Mouse (Mus musculus) layer of hippocampus, postnatal 36 days (tissue): ENCODE measurements around the gene Slc22a17. TPM values are rescaled to one million over a fixed set of nuclear protein-coding genes. Genes with fewer than 3 reads are reported as not detected.
"Not testable (repeated sequence)": the region's sequence is repeated elsewhere in the genome, so short reads cannot be mapped to it uniquely, and the experiment has no call there.

Source experiments
- DNase-seq, 2 experiments: peaks; one replicate each; pipeline ENCODE4 v3.0.0; 2022
- total RNA-seq, 2 experiments: library from RNA; stranded (reverse); gene quantifications; 2 replicates each; pipeline ENCODE4 v1.2.3; 2021

Gene Slc22a17
- total RNA-seq: 100 to 1,000 TPM; 661 to 670 TPM

- peak; percentile 84 to 85 for DNase-seq
Observed at GRCm38 (mm10) chr14:54912886-54913285, at the start of gene Slc22a17. Gene Slc22a17, minus strand, starts transcription at chr14:54913132.

GRCm38 (mm10) chr14:54962714-54963113 is 49.8 kb upstream of the Slc22a17 start:
- DNase-seq: no peak

DNA sequence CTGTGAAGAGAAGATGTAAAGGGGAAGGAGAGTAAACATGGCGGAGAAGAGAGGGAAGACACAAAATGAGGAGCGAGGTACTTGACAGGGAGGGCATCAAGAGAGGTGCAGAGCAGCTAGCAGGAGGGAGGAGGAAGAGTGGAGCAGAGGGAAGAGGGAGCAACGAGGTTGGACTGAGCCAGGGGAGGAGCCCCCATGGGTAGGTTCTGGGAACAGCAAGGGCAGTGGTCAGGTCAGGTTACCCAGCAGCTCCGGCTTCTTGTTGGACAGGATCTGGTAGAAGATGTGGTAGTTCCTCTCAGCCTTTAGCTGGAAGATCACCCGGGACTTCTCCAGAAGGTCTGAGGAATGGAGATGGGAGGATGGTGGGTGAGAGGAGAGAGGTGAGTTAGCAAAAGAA is 48.6 kb upstream of the Slc22a17 start:
- DNase-seq: no peak

GRCm38 (mm10) chr14:54960769-54961168 is 47.8 kb upstream of the Slc22a17 start:
- peak; percentile 45 to 63 for DNase-seq

DNA sequence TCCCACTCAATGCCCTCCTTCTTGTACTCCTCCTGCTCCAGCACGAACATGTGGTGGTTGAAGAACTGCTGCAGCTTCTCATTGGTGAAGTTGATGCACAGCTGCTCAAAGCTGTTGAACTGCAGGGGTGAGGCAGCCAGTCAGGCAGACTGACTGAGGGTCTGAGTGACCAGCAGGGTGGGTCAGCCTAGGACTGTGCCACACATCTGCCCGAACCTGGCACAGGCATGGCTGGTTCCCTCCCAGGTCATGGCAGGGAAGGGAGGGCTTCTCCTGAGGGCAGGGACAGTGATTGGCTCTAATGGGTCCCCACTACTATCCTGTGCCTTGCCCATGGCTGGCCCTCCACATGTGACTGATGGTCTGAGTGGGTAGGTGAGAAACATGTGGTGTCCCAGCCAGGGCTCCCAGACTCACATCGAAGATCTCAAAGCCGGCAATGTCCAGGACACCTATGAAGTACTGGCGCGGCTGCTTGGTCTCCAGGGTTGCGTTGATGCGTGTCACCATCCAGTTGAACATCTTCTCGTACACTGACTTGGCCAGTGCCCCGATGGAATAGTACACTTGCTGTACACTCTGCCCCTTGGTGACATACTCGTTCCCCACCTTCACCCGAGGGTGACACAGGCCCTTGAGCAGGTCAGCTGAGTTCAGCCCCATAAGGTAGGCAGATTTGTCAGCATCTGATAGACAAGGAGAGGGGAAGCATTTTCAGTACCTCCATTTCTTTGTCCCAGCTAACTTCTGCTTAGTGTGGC is 47.1 kb upstream of the Slc22a17 start:
- DNase-seq: not testable (repeated sequence)

DNA sequence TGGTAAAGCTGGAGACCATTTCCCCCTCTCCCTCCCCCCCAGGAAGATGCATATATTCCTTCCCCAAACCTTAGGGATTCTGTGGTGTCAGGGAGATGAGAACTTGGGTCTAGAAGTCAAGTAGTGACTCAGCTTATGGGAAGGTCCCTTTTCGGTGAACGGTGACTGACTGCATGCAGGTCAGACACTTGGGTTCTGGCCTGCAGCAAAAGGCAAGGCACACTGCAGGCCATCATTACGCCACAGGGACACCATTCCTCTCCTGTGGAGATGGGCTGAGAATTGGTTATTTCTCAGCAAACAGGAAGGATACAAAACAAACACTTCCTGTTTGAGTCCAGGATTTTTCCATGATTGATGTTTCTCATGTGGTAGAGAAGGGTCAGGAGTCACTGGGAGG is 46.3 kb upstream of the Slc22a17 start:
- no peak for DNase-seq

- DNase-seq: no peak
Observed at GRCm38 (mm10) chr14:54958503-54958902, 45.6 kb upstream of the Slc22a17 start.

GRCm38 (mm10) chr14:54956533-54956932 is 43.6 kb upstream of the Slc22a17 start:
- DNase-seq: no peak

- no peak for DNase-seq
Observed at GRCm38 (mm10) chr14:54955481-54955880, 42.5 kb upstream of the Slc22a17 start.

DNA sequence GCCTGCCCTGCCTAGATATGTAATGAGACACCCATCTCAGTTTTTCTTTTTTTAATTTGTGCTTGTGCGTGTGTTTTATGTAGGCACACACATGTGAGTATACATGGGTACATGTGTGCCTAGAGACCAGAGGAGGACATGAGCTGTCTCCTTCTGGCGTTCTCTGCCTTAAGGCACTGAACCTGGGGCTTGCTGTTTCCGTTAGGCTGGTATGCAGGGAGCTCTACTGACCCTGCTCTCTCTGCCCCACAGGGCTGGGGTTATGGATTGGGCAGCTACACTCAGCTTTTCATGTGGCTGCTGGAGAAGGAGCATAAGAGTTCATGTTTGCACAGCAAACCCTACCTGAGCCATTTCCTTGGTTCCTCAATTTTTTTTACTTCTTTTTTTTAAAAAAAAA is 41.5 kb upstream of the Slc22a17 start:
- no peak for DNase-seq

DNA sequence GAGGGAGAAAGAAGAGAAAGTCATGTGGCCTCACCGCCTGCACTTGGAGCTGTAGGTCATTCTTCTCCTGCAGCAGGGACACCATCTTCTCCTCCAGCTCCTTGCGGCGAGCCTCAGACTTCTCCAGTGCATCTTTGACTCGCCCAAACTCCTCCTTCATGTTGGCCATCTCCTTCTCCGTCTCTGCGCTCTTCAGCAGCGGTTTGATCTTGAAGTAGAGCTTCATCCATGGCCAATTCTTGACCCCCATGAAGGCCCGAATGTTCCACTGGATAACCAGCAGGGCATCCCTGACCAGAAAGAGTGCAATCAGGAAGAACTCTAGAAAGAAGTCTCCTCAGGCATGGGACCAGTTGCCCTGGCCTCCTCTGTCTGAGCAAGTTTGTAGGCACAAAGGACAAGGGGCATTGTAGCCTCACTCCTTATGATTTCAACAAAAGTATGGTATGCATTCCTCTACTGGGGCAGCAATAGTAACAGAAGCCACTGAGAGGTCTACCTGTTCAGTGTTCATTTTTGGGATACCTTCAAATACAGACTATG is 40.8 kb upstream of the Slc22a17 start:
- DNase-seq: no peak

GRCm38 (mm10) chr14:54951587-54951986 is 38.7 kb upstream of the Slc22a17 start:
- no peak for DNase-seq

DNA sequence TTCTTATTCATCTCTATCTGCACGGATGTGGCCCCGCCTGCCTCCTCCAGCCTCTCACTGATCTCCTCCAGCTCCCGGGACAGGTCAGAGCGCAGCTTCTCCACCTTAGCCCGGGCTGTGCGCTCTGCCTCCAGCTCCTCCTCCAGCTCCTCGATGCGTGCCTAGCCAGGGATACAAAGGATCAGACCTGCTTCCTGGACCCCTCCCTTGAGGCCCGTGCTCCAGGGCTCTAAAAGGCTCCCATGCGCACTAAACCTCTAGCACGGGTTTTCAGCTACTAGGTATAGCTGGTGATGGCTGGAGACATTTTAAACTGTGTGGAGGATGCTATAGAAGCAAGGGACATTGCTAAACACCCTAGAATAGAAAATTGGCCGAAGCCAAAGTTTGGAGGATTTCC is 37.6 kb upstream of the Slc22a17 start:
- DNase-seq: no peak

- DNase-seq: no peak
Observed at GRCm38 (mm10) chr14:54948781-54949180, 35.8 kb upstream of the Slc22a17 start.

DNA sequence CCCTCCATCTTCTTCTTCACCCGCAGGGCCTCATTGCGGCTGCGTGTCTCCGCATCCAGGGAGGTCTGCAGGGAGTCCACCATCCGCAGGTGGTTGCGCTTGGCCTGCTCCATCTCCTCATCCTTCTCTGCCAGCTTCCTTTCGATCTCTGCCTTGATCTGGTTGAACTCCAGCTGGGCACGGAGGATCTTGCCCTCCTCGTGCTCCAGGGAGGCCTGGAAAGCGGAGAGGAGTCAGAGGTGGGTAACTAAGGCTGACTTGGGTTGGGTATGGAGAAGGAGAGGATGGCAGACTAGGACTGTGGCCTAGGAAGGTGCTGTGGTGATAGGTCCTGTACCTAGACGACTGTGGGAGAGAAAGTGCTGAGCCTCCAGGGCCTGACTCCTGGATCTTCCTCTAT is 34.1 kb upstream of the Slc22a17 start:
- not testable (repeated sequence) for DNase-seq

DNA sequence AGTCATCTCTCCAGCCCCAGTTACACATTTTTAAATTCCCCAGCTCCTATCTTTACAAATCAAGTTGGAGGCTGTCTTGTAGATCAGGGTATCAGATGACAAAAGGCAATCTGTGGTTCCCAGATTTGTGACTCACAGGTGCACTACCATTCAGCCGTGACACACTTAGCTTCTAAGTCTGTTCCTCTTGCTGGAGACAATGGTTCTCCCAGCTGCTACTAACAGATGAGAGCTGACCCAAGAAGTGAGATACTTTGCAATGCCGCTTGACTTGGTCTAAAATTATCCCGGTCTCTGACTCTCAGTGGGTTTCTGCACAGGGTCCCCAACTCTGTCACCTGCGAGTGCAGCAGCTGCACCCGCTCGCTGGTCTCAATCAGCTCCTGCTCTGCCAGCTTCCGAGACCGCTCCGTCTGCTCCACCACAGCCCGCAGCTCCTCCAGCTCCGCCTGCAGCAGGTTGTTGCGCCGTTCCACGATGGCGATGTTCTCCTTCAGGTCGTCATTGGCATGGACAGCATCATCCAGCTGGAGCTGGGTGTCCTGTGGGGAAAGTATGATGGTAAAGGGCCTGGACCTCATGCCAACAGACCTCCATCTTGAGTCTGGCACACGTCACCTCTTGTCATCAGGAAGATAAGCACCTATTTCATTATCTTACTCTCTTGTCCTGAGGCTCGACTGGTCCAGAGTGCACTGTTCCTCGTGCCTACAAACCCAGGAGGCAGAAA is 33.2 kb upstream of the Slc22a17 start:
- no peak for DNase-seq

GRCm38 (mm10) chr14:54944939-54945338 is 32.0 kb upstream of the Slc22a17 start:
- DNase-seq: no peak

- no peak for DNase-seq
Observed at GRCm38 (mm10) chr14:54943971-54944370, 31.0 kb upstream of the Slc22a17 start.

DNA sequence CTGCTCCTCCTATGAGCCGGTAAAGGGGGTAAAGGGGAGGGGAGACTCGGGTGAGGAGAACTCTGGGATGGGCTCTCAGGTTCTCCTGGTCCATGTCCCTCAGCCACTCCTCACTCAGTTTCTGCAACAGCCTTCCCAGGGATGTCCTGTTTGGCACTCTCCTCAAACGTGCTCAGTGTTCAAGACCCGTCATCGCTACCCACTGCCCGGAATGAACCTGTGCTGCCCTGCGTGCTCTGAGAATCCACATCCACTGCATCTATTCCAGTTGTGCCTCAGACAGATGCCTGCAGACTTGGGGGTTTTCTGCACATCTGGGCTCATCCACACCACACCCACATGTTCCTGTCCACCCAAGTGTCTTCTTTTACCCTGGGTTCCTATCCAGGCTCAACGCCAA is 29.5 kb upstream of the Slc22a17 start:
- DNase-seq: no peak

DNA sequence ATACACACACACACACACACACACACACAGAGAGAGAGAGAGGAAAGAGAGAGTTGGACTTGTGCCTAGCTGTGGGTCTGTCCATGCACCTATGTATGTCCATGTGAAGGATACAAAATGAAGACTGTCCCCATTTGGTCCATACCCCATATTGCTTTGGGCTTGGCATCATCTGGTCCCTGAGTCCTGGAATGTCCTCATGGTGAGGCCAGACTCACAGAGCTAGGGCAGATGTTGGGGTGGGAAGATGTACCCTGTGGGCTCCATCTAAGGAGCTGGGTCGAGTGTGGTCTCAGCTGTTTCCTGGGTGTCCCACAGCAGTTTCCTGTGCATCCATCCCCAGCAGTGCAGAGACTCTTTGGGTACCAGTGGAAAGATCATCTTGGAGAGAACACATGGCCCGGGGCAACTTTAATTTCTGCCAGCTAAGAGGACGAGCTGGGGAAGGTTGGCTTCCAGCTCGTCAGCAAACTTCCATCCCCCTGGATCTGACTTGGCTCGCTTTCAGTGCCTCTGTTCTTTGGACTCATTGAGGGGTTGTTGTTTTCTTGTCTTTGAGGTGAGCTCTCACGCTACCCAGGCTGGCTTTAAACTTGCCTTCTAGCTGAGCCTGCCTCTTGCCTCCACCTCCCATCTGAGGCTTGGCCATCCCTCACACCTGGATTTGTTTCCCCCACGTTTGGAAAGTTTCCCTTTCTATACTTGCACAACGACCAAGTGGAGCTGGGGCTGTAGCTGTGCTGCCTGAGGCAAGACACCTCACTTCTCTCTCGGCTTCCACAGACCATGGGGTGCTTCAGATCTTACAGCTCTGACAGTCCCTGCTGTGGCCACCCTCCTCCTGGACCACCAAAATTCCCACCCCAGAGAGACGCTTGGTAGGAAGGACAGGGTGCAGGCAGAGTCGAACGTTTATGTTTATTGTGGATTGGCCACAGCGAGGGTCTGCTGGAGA is 28.4 kb upstream of the Slc22a17 start:
- DNase-seq: no peak

DNA sequence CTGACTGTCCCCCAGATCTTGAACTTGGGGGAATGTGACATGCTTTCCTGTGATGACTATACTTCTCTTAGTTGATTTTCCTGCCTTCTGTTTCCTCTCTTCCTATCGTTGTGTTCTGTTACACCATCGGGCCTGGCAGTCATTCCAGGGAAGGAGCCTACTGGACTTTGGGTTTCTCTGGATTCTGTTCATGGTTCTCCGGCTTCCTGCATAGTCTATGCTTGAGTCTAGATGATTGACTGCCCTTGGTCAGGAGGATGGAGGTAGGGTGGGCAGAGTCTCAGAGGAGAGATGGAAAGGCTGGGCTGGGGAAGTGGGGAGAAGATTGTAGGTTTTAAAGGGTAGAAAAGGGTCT is 27.2 kb upstream of the Slc22a17 start:
- DNase-seq: no peak

DNA sequence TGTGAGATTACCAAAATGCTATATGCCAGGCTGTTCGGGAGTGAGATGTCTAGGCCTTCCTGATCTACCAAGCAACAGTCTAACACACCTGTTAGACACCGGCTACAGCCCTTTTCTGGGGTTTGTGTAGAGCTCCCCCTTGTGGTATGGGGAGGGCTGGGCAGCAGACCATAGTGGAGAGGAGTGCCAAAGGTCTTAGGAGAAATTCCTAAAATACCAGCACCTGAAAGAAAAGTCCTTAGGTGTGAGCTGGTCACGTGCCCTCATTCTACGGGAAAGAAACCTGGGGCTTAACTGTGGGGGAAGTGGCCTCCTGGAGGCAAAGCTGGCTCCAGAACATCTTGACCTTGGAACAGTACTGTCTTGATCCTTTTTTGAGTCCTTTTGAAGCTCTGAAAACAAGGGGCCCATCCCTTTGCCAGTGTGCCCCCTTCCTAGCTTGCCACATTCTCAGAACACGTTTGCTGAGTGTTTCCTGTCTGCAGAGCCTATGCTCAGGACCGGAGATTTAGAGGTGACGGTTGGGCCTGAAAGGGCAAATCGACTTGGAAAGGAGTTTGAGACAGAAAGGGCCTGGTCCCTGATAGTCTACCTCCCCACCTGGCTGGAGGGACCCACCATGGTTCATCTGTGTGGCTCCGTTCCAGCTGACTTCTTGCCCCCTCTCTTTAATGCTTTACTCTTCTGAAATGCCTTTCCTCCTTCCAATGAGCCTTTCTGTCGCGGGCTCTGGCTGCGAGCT is 26.7 kb upstream of the Slc22a17 start:
- DNase-seq: peak; percentile 46 to 56
